Mouse (Mus musculus): ENCODE measurements around the gene Zbtb16. TPM values are rescaled to one million over a fixed set of nuclear protein-coding genes. Genes with fewer than 3 reads are reported as not detected.

Gene Zbtb16
- total RNA-seq, 2 experiments from 2014 or later, result 122 to 213 TPM

GRCm38 (mm10) chr9:48707824-48708229 lies 128.2 kb downstream of the Zbtb16 start:
- peak; percentile 79 to 83 for DNase-seq

- DNase-seq, result peak; percentile 77 to 86
These were observed 128.7 kb downstream of the Zbtb16 start for GRCm38 (mm10) chr9:48707134-48707823.

- no peak for DNase-seq
These were observed 134.7 kb downstream of the Zbtb16 start for GRCm38 (mm10) chr9:48701296-48701695.

GRCm38 (mm10) chr9:48700871-48701270 lies 135.2 kb downstream of the Zbtb16 start:
- no peak for DNase-seq

GRCm38 (mm10) chr9:48697470-48697815 lies 138.6 kb downstream of the Zbtb16 start:
- DNase-seq, result no peak

GRCm38 (mm10) chr9:48696731-48697469 lies 139.1 kb downstream of the Zbtb16 start:
- DNase-seq, result no peak

GRCm38 (mm10) chr9:48696330-48696729 lies 139.7 kb downstream of the Zbtb16 start:
- no peak for DNase-seq

- DNase-seq, result no peak
These were observed 140.2 kb downstream of the Zbtb16 start for GRCm38 (mm10) chr9:48695796-48696195.

- DNase-seq, result no peak
These were observed 141.4 kb downstream of the Zbtb16 start for GRCm38 (mm10) chr9:48694616-48695061.

- DNase-seq, result no peak
These were observed 142.3 kb downstream of the Zbtb16 start for GRCm38 (mm10) chr9:48693696-48694095.

GRCm38 (mm10) chr9:48689718-48689980 lies 146.4 kb downstream of the Zbtb16 start:
- no peak for DNase-seq

GRCm38 (mm10) chr9:48688859-48689717 lies 146.9 kb downstream of the Zbtb16 start:
- DNase-seq, result no peak

- no peak for DNase-seq
These were observed 148.1 kb downstream of the Zbtb16 start for GRCm38 (mm10) chr9:48687891-48688290.

GRCm38 (mm10) chr9:48685721-48686120 lies 150.3 kb downstream of the Zbtb16 start:
- DNase-seq, result no peak

- no peak for DNase-seq
These were observed 151.9 kb downstream of the Zbtb16 start for GRCm38 (mm10) chr9:48684144-48684543.

- no peak for DNase-seq
These were observed 154.8 kb downstream of the Zbtb16 start for GRCm38 (mm10) chr9:48681193-48681592.

- peak in 1 of 2 experiments; percentile 49 for DNase-seq
These were observed 157.3 kb downstream of the Zbtb16 start for GRCm38 (mm10) chr9:48678426-48679358.

- peak; percentile 54 to 64 for DNase-seq
These were observed 160.8 kb downstream of the Zbtb16 start for GRCm38 (mm10) chr9:48675151-48675790.

- DNase-seq, result peak; percentile 66 to 86
These were observed 161.5 kb downstream of the Zbtb16 start for GRCm38 (mm10) chr9:48674359-48675015.

GRCm38 (mm10) chr9:48673804-48674203 lies 162.2 kb downstream of the Zbtb16 start:
- no peak for DNase-seq

GRCm38 (mm10) chr9:48673213-48673612 lies 162.8 kb downstream of the Zbtb16 start:
- no peak for DNase-seq

All from heart, adult 18-20 months (tissue).